Mouse (Mus musculus) myocyte (in vitro differentiated cells): ENCODE measurements at regions not wholly inside any gene's neighbourhood (a gene's known extent, or its start where the extent isn't known, plus 50 kb on each side); places are given as distances from the start of the nearest gene placed in this dataset.

Experiments used
- CEBPB ChIP-seq: IDR thresholded peaks from 2 replicates; pipeline ENCODE4 v1.6.1; 2011; ENCODE audit warnings: mild to moderate bottlenecking, moderate library complexity; ENCODE audit not compliant: poor library complexity, insufficient read depth, severe bottlenecking
- E2F4 ChIP-seq: IDR thresholded peaks from one replicate; pipeline ENCODE4 v1.6.1; 2011; ENCODE audit warnings: mild to moderate bottlenecking, control low read depth, moderate library complexity; ENCODE audit not compliant: insufficient read depth
- MAX ChIP-seq: IDR thresholded peaks from one replicate; pipeline ENCODE4 v1.6.1; 2011; ENCODE audit warnings: low read depth, mild to moderate bottlenecking, control low read depth
- MYOD1 ChIP-seq, 3 experiments: IDR thresholded peaks; one replicate each; pipeline ENCODE4 v1.6.1; 2011; ENCODE audit warnings: control low read depth in 2 of 3, low read depth in 2 of 3, mild to moderate bottlenecking in 2 of 3, moderate library complexity in 1 of 3; ENCODE audit not compliant: insufficient read length in 2 of 3, control insufficient read depth in 1 of 3
- MYOG ChIP-seq, 3 experiments: IDR thresholded peaks; one replicate each; pipeline ENCODE4 v1.6.1; 2011; ENCODE audit warnings: control low read depth in 2 of 3, low read depth in 2 of 3, mild to moderate bottlenecking in 2 of 3; ENCODE audit not compliant: insufficient read length in 2 of 3, control insufficient read depth in 1 of 3, insufficient read depth in 1 of 3
- POLR2A ChIP-seq: IDR thresholded peaks from one replicate; pipeline ENCODE4 v1.6.1; 2011; ENCODE audit warnings: low read depth, mild to moderate bottlenecking, control low read depth, moderate library complexity; ENCODE audit not compliant: insufficient read length
- POLR2AphosphoS2 ChIP-seq: IDR thresholded peaks from one replicate; pipeline ENCODE4 v1.6.1; 2011; ENCODE audit warnings: low read depth, control low read depth; ENCODE audit not compliant: insufficient read length
- REST ChIP-seq: IDR thresholded peaks from one replicate; pipeline ENCODE4 v1.6.1; 2011; ENCODE audit warnings: mild to moderate bottlenecking, control low read depth, moderate library complexity; ENCODE audit not compliant: insufficient read depth, insufficient read length
- SRF ChIP-seq: IDR thresholded peaks from one replicate; pipeline ENCODE4 v1.6.1; 2011; ENCODE audit warnings: low read depth; ENCODE audit not compliant: control insufficient read depth, insufficient read length
- TCF12 ChIP-seq: IDR thresholded peaks from one replicate; pipeline ENCODE4 v1.6.1; 2011; ENCODE audit warnings: mild to moderate bottlenecking, control low read depth; ENCODE audit not compliant: poor library complexity, insufficient read depth, severe bottlenecking
- TCF3 ChIP-seq: IDR thresholded peaks from one replicate; pipeline ENCODE4 v1.6.1; 2011; ENCODE audit warnings: low read depth, control low read depth; ENCODE audit not compliant: insufficient read length
- USF1 ChIP-seq: IDR thresholded peaks from one replicate; pipeline ENCODE4 v1.6.1; 2011; ENCODE audit warnings: low read depth, mild to moderate bottlenecking, control low read depth, moderate library complexity

GRCm38 (mm10) chr2:33980884-33981283 is 93.1 kb upstream of the Mvb12b start:
- TF ChIP-seq POLR2A = no peak
- TF ChIP-seq MAX = no peak
- no peak for TF ChIP-seq USF1
- TF ChIP-seq E2F4 = no peak
- no peak for TF ChIP-seq TCF12
- TF ChIP-seq POLR2AphosphoS2 = no peak
- TF ChIP-seq CEBPB = no peak
- no peak for TF ChIP-seq SRF
- TF ChIP-seq REST = no peak
- no peak for TF ChIP-seq MYOG (IDR thresholded peaks at IDR 0.05; ENCODE audit: control insufficient read depth in 1 of 3, insufficient read depth in 1 of 3, insufficient read length in 2 of 3, low read depth in 2 of 3)
- no peak for TF ChIP-seq MYOD1 (IDR thresholded peaks at IDR 0.05; ENCODE audit: control insufficient read depth in 1 of 3, insufficient read length in 2 of 3, low read depth in 2 of 3)
- no peak for TF ChIP-seq TCF3
